Mouse (Mus musculus): ENCODE results near the gene Fdx1l. TPM values are rescaled to one million over a fixed set of nuclear protein-coding genes. Genes with fewer than 3 reads are reported as not detected.

Gene Fdx1l
- total and polyA plus RNA-seq, 3 experiments = 247 to 361 (median 305) TPM

- peak overlapping the region; percentile 56 for H3K9ac ChIP-seq (ENCODE audit: control insufficient read depth, low read depth, low read length, poor library complexity, severe bottlenecking)
- no peak for TF ChIP-seq KAT2A (conservative IDR thresholded peaks at IDR 0.05; ENCODE audit: low read depth, low read length)
- no peak for TF ChIP-seq TAL1 (IDR thresholded peaks at IDR 0.05; ENCODE audit: low read length)
- TF ChIP-seq HCFC1 (IDR thresholded peaks at IDR 0.05; ENCODE audit: low read depth, low read length) = no peak
- TF ChIP-seq RCOR1 (IDR thresholded peaks at IDR 0.05; ENCODE audit: low read depth, low read length) = no peak
- TF ChIP-seq CHD2 (IDR thresholded peaks at IDR 0.05; ENCODE audit: low read length) = no peak
- no peak for TF ChIP-seq NELFE (IDR thresholded peaks at IDR 0.05; ENCODE audit: low read depth, low read length)
- no peak for TF ChIP-seq RAD21 (IDR thresholded peaks at IDR 0.05; ENCODE audit: low read depth, low read length)
- no peak for TF ChIP-seq GABPA (IDR thresholded peaks at IDR 0.05; ENCODE audit: low read depth, low read length)
- no peak for TF ChIP-seq MAX (IDR thresholded peaks at IDR 0.05; ENCODE audit: low read length)
- TF ChIP-seq CTCF (IDR thresholded peaks at IDR 0.05 in 2 of 3, conservative IDR thresholded peaks at IDR 0.05 in 1 of 3; ENCODE audit: control insufficient read depth in 1 of 3, insufficient read depth in 1 of 3, low read depth in 2 of 3, low read length in 3 of 3, poor library complexity in 1 of 3, severe bottlenecking in 1 of 3) = no peak
- no peak for TF ChIP-seq NRF1 (IDR thresholded peaks at IDR 0.05; ENCODE audit: insufficient read depth, low read depth, low read length, poor library complexity, severe bottlenecking)
- peak; percentile 96 for DNase-seq (ENCODE audit: low read depth, low spot score)
- H3K27ac ChIP-seq (ENCODE audit: control insufficient read depth, low read depth, low read length) = peak overlapping the region; percentile 83
- peaks cover 0 to 17% of the 10 kb centered on the region in 2 experiments; a peak in 2 of 4 replicates for H3K36me3 ChIP-seq (ENCODE audit: control insufficient read depth in 1 of 2, insufficient read depth in 2 of 2, low read length in 2 of 2)
- peak overlapping the region; percentile 18 to 33 for H3K4me3 ChIP-seq (ENCODE audit: control insufficient read depth in 1 of 2, insufficient read depth in 1 of 2, low read depth in 2 of 2, low read length in 2 of 2)
- no peaks in the 10 kb centered on the region for H3K9me3 ChIP-seq (replicated peaks; ENCODE audit: insufficient read depth, low read length)
- H3K79me2 ChIP-seq (ENCODE audit: control insufficient read depth, insufficient read depth, low read length, poor library complexity) = peaks cover 23% of the 10 kb centered on the region
- peaks cover 14 to 24% of the 10 kb centered on the region in 2 experiments for H3K4me1 ChIP-seq (ENCODE audit: control insufficient read depth in 1 of 2, insufficient read depth in 2 of 2, low read length in 2 of 2)
- no peaks in the 10 kb centered on the region for H3K27me3 ChIP-seq (ENCODE audit: control insufficient read depth in 1 of 2, insufficient read depth in 2 of 2, low read length in 2 of 2)
These were observed 44.8 kb downstream of the Fdx1l start for GRCm38 (mm10) chr9:21028560-21029110.

DNA sequence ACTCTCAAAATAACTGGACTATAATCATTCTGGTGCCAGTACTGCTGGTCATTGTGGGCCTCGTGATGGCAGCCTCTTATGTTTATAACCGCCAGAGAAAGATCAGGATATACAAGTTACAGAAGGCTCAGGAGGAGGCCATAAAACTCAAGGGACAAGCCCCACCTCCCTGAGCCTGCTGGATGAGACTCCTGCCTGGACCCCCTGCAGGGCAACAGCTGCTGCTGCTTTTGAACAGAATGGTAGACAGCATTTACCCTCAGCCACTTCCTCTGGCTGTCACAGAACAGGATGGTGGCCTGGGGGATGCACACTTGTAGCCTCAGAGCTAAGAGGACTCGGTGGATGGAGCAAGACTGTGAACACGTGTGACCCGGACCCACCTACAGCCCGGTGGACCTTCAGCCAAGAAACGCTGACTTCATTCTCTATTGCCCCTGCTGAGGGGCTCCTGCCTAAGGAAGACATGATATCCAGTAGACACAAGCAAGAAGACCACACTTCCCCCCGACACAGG, 45.6 kb downstream of the Fdx1l start:
- peaks cover 0 to 17% of the 10 kb centered on the region in 2 experiments; a peak in 2 of 4 replicates for H3K36me3 ChIP-seq (ENCODE audit: control insufficient read depth in 1 of 2, insufficient read depth in 2 of 2, low read length in 2 of 2)
- peak overlapping the region; percentile 56 for H3K9ac ChIP-seq (ENCODE audit: control insufficient read depth, low read depth, low read length, poor library complexity, severe bottlenecking)
- peaks cover 14 to 22% of the 10 kb centered on the region in 2 experiments for H3K4me1 ChIP-seq (ENCODE audit: control insufficient read depth in 1 of 2, insufficient read depth in 2 of 2, low read length in 2 of 2)
- no peak for TF ChIP-seq MAZ (IDR thresholded peaks at IDR 0.05; ENCODE audit: low read depth, low read length)
- TF ChIP-seq CHD1 (IDR thresholded peaks at IDR 0.05; ENCODE audit: low read depth, low read length) = no peak
- TF ChIP-seq UBTF (IDR thresholded peaks at IDR 0.05; ENCODE audit: borderline replicate concordance, insufficient read depth, low read depth, low read length) = no peak
- no peak for TF ChIP-seq TCF12 (IDR thresholded peaks at IDR 0.05; ENCODE audit: low read depth, low read length)
- TF ChIP-seq USF2 (IDR thresholded peaks at IDR 0.05; ENCODE audit: borderline replicate concordance in 1 of 2, insufficient read depth in 1 of 2, low read depth in 1 of 2, low read length in 2 of 2) = no peak
- TF ChIP-seq NRF1 (IDR thresholded peaks at IDR 0.05; ENCODE audit: insufficient read depth, low read depth, low read length, poor library complexity, severe bottlenecking) = no peak
- no peak for TF ChIP-seq MAX (IDR thresholded peaks at IDR 0.05; ENCODE audit: low read length)
- no peak for TF ChIP-seq NELFE (IDR thresholded peaks at IDR 0.05; ENCODE audit: low read depth, low read length)
- TF ChIP-seq GABPA (IDR thresholded peaks at IDR 0.05; ENCODE audit: low read depth, low read length) = no peak
- no peak for TF ChIP-seq ZC3H11A (IDR thresholded peaks at IDR 0.05; ENCODE audit: low read depth, low read length)
- no peak for TF ChIP-seq POLR2A (IDR thresholded peaks at IDR 0.05; ENCODE audit: control insufficient read depth in 1 of 2, insufficient read depth in 1 of 2, low read depth in 1 of 2, low read length in 2 of 2, poor library complexity in 1 of 2)
- TF ChIP-seq POLR2AphosphoS5 (IDR thresholded peaks at IDR 0.05; ENCODE audit: borderline replicate concordance, low read depth, low read length) = no peak
- no peak for TF ChIP-seq POLR2AphosphoS2 (IDR thresholded peaks at IDR 0.05; ENCODE audit: low read length)
- no peak for TF ChIP-seq MXI1 (IDR thresholded peaks at IDR 0.05; ENCODE audit: low read depth, low read length)
- no peak for TF ChIP-seq RAD21 (IDR thresholded peaks at IDR 0.05; ENCODE audit: low read depth, low read length)
- no peak for TF ChIP-seq KAT2A (conservative IDR thresholded peaks at IDR 0.05; ENCODE audit: low read depth, low read length)
- no peak for TF ChIP-seq RCOR1 (IDR thresholded peaks at IDR 0.05; ENCODE audit: low read depth, low read length)
- no peak for TF ChIP-seq MYC (IDR thresholded peaks at IDR 0.05; ENCODE audit: low read depth, low read length)
- no peak for TF ChIP-seq MAFK (IDR thresholded peaks at IDR 0.05; ENCODE audit: borderline replicate concordance, low read depth, low read length)
- TF ChIP-seq MEF2A (IDR thresholded peaks at IDR 0.05; ENCODE audit: extremely low read depth, insufficient replicate concordance, low read depth, low read length, poor library complexity, severe bottlenecking) = no peak
- peak overlapping the region; percentile 83 for H3K27ac ChIP-seq (ENCODE audit: control insufficient read depth, low read depth, low read length)
- peak; percentile 78 for DNase-seq (ENCODE audit: low read depth, low spot score)
- H3K79me2 ChIP-seq (ENCODE audit: control insufficient read depth, insufficient read depth, low read length, poor library complexity) = peaks cover 17% of the 10 kb centered on the region
- H3K27me3 ChIP-seq (ENCODE audit: control insufficient read depth in 1 of 2, insufficient read depth in 2 of 2, low read length in 2 of 2) = no peaks in the 10 kb centered on the region
- no peaks in the 10 kb centered on the region for H3K9me3 ChIP-seq (replicated peaks; ENCODE audit: insufficient read depth, low read length)
- no peak overlapping the region for H3K4me3 ChIP-seq (ENCODE audit: control insufficient read depth in 1 of 2, insufficient read depth in 1 of 2, low read depth in 2 of 2, low read length in 2 of 2)

All from MEL (cell line).